Mouse (Mus musculus): ENCODE data around the gene Nmi. TPM values are rescaled to one million over a fixed set of nuclear protein-coding genes. Genes with fewer than 3 reads are reported as not detected.
"Not testable (repeated sequence)": the region's sequence is repeated elsewhere in the genome, so short reads cannot be mapped to it uniquely, and the experiment has no call there.

The Nmi gene
- 91.7 to 159 TPM (median 151 TPM) in 3 replicates for total RNA-seq (2017)

DNA sequence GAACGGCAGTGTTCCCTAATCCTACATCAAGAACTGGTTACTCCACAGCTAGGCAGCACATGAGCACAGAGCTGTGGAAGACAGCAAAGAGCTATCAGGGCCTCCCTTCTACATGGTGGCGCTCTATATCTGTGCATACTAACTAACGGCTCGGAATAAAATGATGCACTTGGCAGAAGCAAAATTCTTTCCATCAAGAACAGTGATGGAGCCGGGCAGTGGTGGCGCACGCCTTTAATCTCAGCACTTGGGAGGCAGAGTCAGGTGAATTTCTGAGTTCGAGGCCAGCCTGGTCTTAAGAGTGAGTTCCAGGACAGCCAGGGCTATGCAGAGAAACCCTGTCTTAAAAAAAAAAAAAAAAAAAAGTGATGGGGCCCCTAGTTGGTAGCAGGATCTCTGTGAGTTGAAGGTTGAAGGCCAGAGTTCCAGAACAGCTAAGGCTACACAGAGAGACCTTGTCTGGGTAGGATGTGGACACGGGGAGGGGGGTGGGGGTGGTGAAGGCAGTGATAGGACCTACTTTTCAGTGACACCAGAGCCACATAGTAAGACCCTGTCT, at the start of gene Nmi:
TSS of gene Nmi (minus strand) at position 85 of the 559 bp plus-strand sequence.
- ATAC-seq (replicated peaks; ENCODE audit: insufficient number of reproducible peaks, low FRiP score, low TSS enrichment, poor library complexity, severe bottlenecking), result no peak

DNA sequence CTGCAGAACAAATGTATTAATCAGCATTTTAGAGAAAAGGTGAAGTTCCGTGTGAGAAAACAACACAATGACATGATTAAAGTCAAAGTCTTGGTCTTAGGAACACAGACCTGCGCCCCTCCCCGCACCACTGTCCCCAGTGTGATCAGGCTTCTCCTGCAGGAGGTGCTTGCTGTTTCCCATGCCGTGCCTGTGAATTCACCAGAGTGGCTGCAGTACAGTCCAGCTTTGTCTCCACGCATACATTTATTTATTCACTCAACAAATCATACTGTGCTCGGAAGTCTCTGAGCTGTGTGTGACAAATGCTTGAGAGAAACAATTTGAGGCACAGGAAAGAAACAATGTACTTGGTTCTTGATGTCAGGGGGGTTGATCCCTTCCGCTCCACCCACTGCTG, 43.1 kb upstream of the Nmi start:
- ATAC-seq (replicated peaks; ENCODE audit: insufficient number of reproducible peaks, low FRiP score, low TSS enrichment, poor library complexity, severe bottlenecking), result no peak

DNA sequence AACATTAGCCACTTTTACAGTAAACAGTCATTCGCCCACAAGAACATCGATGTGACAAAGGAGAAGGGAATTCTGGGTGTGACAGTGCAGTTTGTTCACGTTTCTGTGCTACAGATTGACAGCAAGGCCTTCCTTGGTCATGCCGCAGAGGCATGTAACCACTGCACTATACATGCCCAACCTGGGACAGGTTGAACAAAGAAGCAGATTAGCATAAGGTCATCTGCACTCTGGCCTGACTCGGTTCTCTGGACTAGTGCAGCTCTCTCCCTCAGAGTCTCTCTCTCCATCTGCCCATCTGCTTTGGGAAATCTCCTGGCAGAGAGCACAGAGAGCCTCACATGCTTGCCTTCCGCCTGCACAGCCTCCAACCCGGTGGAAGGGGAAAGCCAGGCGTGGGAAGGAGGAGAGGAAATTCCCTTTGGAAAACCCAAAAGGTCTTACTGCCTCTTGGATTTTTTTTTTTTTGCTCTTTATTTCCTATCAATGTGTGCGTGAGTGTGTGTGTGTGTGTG, 40.1 kb upstream of the Nmi start:
- ATAC-seq (replicated peaks; ENCODE audit: insufficient number of reproducible peaks, low FRiP score, low TSS enrichment, poor library complexity, severe bottlenecking), result no peak

DNA sequence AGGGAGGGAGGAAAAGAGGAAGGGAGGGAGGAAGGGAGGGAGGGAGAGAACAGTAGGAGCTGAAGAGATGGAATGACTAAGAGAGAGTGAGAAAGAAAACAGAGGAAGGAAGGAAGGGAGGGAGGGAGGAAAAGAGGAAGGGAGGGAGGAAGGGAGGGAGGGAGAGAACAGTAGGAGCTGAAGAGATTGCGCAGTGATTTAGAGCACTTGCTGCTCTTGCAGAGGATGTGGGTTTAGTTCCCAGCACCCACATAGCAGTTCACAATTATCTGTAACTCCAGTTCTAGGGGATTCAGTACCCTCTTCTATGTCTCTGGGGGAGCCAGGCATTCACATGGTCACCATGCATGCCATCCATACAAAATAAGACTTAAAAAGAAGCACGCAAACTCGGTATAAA, 38.5 kb upstream of the Nmi start:
- not testable (repeated sequence) for ATAC-seq (replicated peaks; ENCODE audit: insufficient number of reproducible peaks, low FRiP score, low TSS enrichment, poor library complexity, severe bottlenecking)

DNA sequence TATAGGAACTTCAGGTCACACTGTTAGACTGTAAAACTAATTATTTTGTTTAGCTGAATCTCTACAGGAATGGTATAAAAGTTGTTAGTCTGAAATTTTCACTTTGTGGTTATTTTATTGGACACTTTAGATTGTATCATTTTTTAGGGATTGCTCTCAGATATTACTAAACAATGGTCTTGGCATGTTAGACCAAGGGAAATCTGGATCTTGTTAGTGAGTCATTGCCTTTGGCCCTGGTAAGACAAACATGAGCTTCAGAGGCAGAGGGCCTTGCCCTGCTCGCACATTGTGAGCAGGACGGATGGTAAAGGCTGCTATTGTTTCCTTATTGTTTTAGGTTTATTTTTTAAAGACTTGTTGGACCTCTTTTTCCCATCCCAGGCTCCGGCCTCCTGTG, 33.1 kb upstream of the Nmi start:
- no peak for ATAC-seq (replicated peaks; ENCODE audit: insufficient number of reproducible peaks, low FRiP score, low TSS enrichment, poor library complexity, severe bottlenecking)

DNA sequence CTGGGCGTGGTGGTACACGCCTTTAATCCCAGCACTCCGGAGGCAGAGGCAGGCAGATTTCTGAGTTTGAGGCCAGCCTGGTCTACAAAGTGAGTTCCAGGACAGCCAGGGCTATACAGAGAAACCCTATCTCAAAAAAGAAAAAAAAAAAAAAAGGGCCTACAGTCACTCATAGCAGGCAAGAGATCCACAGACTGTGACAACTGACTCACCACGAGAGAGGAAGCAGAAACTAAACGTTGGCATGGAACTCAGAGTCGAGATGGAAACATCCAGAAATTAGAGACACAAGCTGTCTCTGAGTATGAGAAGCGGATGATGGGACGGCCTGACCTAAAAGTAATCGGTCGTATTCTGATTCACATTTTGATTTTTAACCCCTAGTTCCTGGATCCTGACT, 29.0 kb upstream of the Nmi start:
- ATAC-seq (replicated peaks; ENCODE audit: insufficient number of reproducible peaks, low FRiP score, low TSS enrichment, poor library complexity, severe bottlenecking), result not testable (repeated sequence)

DNA sequence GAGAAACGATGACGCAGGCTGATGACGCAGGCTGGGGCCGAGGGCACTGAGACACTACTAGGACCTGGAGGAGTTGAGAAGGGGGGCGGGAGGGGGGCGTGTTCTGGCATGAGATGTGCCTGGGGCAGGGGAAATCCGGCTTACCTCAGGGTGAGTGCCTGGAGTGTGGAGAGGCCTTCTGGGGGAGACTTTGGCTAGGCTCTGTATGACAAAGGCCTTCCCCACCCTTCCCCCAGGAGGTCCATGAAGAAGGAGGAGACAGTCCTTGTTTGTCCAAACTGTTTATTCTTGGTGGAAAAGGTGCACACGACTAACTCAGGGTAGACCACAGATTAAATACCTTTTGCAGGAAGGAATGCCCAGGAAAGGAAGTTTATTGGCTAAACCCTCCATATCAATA, 28.2 kb upstream of the Nmi start:
- no peak for ATAC-seq (replicated peaks; ENCODE audit: insufficient number of reproducible peaks, low FRiP score, low TSS enrichment, poor library complexity, severe bottlenecking)

DNA sequence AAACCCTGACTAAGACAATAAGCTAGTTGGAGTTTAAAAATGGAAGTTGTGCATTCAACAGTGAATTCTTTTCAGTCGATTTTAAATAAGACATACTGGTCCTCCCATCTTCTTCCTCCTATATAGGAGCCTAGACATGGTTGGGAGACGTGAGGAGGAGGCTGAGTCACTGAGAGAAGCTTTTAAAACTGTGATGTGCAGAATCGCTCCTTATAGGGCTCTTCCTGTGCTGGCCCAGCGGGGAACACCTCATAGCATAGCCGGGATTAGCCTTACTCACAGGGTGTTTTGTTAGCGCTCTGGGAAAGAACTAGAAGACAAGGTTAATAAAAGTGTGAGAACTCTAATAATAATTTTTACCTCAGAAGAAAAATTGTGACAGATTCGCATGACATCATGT, 26.7 kb upstream of the Nmi start:
- no peak for ATAC-seq (replicated peaks; ENCODE audit: insufficient number of reproducible peaks, low FRiP score, low TSS enrichment, poor library complexity, severe bottlenecking)

DNA sequence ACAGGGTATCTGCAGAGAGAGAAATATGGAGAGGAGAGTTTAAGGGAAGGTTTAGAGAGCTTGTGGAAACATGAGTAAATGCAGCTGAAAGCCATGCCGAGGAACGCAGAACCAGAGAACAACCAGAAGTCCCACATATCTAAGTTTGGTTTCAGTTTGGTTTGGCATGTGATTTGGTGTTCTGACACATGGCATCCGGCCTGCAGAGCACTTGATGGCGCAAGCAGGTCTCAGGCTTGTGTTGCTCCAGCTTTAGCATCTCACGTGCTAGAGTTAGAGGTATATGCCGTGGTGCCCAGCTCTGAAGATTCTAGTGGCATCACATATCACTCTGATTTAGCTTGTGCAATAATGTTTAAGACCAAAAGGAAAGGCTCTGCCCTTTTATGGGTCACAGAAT, 18.2 kb upstream of the Nmi start:
- no peak for ATAC-seq (replicated peaks; ENCODE audit: insufficient number of reproducible peaks, low FRiP score, low TSS enrichment, poor library complexity, severe bottlenecking)

DNA sequence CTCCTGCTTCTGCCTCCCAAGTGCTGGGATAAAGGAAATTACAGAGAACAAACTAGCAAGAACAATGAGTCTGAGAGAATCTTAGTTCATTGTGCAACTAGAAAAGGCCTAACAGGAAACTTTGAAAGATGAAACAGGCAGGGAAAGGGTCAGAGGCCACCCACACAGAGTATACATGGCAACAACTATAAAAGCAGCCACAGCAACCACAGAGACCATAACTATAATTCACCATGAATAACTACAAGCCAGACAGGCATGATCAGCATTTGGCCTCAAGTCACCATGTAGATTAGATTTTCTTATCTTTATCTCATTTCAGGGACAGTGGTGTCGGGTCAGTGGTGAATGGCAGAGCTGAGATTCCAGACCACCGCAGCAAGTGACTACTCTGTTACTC, 16.3 kb upstream of the Nmi start:
- no peak for ATAC-seq (replicated peaks; ENCODE audit: insufficient number of reproducible peaks, low FRiP score, low TSS enrichment, poor library complexity, severe bottlenecking)

DNA sequence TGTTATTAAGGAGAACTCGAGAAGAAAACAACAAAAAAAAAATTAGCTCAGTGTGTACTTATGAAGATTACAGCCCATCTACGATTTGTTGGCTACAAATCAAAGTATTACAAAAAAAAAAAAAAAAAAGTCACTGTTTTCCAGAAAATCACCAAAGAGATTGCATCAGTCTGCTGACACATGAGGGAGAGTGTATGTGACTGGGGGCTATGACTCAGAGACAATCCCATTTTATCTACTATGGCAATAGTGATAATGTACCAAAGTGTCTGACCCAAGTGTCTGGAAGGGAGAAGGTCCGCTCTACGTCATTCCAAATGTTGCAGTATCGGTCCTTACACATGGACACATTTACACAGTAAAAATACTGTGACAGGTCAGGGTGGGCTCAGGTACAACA, 13.4 kb upstream of the Nmi start:
- no peak for ATAC-seq (replicated peaks; ENCODE audit: insufficient number of reproducible peaks, low FRiP score, low TSS enrichment, poor library complexity, severe bottlenecking)

DNA sequence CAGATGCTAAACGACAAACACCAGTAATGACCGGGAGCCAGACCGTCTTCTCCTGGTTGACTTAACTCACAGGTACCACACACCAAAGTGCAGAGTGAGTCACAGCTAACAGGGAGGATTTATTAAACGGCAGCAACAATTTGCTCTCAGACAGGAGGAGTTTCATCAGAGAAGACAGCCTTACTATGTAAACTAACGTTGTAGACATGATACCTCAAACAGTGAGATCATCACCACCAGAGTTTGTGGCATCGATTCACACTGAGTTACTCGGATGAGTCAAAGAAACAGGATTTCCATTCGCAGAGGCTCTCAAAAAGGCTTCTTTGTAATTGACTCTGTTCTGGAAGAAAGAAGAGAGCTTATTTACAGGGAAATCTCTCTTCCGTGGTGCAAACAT, 12.9 kb upstream of the Nmi start:
- no peak for ATAC-seq (replicated peaks; ENCODE audit: insufficient number of reproducible peaks, low FRiP score, low TSS enrichment, poor library complexity, severe bottlenecking)

DNA sequence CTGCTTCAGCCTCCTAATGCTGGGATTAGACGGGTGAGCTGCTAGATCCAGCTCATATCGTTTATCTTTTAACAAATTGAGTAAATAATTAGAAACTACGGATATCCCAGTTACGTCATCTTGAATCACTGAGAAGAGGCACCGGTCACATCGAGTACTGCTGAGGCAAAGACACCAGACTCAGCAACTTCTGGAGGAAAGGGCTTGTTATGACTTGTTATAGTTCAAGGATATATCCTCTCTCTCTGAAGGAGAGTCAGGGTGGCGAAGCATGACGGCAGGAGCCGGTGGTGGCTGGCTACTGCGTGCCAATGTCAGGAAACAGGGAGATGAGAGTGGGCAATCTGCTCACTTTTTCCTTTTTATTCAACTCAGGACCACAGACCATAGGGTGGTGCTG, 11.9 kb upstream of the Nmi start:
- ATAC-seq (replicated peaks; ENCODE audit: insufficient number of reproducible peaks, low FRiP score, low TSS enrichment, poor library complexity, severe bottlenecking), result no peak

DNA sequence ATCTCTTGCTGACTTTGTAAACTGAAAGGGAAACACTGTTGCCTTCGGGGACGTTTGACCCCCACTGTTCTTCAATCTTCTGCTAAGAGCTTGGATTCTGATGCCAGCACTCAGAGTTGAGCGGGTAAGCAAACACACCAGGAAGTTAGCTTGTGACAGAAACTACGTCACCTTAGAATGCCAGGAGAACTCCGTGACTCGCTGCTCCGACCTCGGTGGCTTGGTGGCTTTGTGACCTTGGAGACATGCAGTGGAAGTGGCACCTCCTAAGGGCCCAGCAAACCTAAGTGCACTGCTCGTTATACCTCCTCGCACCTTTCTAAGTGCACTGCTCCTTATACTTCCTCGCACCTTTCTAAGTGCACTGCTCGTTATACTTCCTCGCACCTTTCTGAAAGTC, 9.0 kb upstream of the Nmi start:
- peak; percentile 43; the same call in 1 of the 2 replicates for ATAC-seq (replicated peaks; ENCODE audit: insufficient number of reproducible peaks, low FRiP score, low TSS enrichment, poor library complexity, severe bottlenecking)

DNA sequence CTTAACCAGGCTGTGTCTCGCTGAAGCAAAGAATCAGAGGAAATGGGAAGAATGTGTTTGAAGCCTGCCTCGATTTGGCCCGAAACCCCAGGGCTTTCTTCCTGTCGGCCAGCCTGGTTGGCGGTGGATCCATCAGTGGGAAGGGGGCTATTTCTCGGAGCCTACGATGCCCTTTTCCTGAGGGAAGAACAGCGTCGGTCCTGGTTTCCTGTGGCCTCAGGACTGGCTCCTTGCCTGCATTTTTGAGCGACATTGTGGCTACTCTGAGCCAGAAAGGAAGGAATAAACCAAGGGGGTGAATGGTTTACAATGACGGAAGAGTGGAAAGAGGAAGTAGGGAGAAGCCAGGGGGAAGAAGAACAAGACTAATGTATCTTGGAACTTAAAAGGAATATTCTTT, 8.3 kb upstream of the Nmi start:
- ATAC-seq (replicated peaks; ENCODE audit: insufficient number of reproducible peaks, low FRiP score, low TSS enrichment, poor library complexity, severe bottlenecking), result no peak

DNA sequence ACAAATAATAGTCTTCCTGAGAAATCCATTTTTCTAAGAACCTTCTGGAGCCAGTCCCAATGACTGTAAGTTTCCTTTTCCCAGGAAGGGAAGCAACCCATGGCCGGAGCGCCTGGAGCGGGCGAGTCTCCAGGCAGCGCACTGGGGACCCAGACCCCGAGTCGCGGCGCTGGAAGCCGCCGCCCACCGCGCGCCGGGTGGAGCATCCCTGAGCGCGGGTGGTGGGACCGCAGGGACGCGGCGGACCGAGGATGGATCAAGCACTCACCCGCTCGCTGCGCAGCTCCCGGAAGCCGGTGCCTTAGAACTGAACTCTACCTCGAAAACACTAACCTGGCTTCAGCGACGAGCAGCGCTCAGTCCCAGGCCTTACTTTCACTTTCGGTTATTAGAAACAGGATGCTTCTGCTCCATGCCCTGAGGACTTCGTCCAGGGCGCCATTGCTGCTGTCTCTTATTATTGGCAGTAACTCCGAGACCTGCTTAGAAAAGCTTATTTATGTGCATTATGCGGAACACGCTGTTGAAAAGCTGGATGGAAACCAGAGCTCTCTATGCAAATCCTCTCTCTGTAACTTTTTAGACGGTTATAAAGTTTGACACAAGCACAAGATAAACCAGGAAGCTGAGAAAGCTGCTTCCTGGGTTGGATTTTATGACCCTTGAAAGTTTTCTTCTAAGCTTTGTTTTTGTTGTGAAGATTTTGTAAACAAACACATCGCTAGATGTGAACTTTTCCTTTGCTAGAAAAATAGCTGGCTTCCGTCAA, 469 bp downstream of the Nmi start:
- ATAC-seq (replicated peaks; ENCODE audit: insufficient number of reproducible peaks, low FRiP score, low TSS enrichment, poor library complexity, severe bottlenecking), result peak; percentile 91

DNA sequence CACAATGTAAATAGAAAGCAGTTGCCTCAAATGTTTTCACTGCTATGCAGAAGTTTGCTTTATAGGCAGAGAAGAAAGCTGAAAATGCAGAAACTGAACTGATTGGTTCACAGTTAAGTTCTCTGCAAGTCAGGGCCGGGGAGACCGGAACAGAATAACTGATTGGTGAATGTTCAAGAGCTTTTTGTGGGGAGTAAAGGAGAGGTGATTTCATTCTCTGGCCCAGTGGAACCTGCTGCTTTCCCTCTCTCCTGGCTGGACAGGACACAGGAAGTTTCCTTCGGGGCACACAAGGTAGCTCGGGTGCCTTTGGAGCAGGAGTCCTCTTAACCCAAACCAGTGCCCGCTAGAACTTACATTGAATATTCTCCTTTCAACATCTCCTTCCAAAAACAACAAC, 1.2 kb downstream of the Nmi start:
- peak; percentile 60 for ATAC-seq (replicated peaks; ENCODE audit: insufficient number of reproducible peaks, low FRiP score, low TSS enrichment, poor library complexity, severe bottlenecking)

DNA sequence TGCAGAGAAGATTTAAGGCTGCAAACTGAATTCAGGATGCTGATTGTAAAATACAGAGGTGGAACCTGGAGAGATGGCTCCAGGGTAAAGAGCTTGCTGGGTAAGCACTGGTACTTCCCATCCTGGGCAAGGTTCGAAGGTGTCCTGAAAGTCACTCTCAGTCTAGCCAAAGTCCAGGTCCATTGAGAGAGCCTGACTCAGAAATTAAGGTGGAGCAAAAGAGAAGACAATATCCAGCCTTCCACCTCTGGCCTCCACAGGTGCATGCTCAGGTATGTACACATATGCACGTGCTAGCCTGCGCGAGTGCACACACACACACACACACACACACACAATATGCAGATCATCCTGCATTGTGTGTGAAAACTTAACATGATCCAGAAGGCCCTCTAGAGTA, 2.4 kb downstream of the Nmi start:
- ATAC-seq (replicated peaks; ENCODE audit: insufficient number of reproducible peaks, low FRiP score, low TSS enrichment, poor library complexity, severe bottlenecking), result no peak

DNA sequence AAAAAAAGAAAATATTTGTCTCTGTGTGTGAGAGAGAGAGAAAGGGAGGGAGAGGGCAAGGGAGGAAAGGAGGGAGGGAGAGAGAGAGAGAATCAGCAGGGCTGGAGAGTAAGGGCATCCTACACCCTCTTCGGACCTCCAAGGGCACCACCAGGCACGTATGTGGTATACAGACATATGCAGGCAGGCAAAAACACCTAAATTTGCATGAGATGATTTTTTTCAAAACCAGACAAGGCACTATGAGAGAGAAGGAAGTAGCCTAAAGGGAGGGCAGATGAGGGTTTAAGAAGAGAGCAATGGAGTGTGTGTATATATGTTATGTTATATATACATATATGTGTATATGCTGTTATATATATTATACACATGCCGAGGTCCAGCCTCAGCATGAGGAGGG, 6.0 kb downstream of the Nmi start:
- no peak for ATAC-seq (replicated peaks; ENCODE audit: insufficient number of reproducible peaks, low FRiP score, low TSS enrichment, poor library complexity, severe bottlenecking)

DNA sequence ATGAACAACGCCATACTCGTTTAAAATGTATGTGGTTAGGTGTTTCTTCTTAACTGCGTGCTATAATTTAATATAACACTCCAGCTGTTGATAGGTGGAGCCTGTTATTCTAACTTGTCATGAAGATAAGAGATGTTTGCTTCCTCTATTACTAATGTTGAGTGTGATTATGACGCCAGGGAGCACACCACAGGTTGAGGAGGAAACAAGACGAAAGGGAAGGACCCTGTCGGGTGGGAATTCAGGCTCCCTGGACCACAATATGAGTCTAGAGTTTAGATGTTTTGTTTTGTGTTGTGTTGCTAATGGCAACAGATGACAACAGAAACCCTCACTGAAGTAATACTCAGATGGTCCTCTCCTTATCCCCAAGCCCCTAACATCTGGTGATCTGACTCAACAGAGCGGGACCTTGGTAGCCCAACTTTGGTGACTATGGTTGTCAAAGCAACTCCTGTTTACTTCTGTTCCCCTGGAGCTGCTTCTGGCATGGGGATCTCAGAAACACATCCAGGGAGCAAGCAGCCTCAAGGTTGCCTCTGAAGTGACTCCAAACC, 19.6 kb downstream of the Nmi start:
- ATAC-seq (replicated peaks; ENCODE audit: insufficient number of reproducible peaks, low FRiP score, low TSS enrichment, poor library complexity, severe bottlenecking), result no peak
